Mouse (Mus musculus): ENCODE results near the gene Adra2a.

DNA sequence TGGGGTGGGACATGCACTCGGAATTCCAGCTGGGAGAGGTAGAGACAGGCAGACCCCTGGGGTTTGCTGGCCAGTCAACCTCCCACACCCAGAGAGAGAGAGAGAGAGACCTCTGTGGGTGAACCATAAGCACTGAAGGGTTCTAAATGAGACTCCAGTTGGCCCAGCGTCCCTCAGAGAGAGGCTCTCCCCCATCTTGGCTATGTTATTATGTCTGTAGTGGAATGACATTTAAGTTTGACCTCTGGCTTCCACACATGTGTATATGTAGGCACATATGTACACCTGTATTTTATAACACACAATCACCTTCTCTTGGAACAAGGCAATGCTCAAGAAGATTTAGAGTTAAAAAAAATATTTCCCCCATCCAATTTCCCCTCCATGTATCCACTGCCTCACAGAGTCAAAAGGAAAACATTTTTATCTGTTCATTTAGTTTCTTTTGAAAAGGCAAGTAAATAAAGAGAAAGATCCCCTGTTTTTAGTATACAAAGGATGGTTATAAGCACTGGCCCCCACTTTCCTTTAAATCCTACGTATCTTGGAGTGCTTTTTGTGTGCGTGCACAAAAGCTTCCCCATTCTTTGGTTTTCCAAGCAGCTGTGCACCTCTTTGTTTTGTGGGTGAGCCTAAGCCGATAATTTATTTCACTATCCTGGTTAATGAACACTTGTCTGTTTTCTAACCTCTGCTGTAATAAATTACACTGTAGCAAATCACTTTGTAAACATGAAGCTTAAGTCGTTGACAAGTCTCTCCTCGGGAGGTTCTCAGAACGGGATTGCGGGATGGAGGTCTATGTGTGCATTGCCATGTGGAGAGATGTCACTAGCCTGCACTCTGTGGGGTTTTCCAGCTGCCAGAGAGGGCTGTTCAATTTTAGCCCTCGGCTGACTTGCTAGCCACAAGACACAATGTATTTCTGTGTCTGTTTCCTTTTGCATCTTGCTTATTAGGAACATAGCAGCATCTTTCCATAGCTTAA is 32.7 kb downstream of the Adra2a start:
- TF ChIP-seq CTCF (IDR thresholded peaks at IDR 0.05; ENCODE audit: borderline replicate concordance, control insufficient read depth, extremely low read depth, insufficient read depth, low read length, poor library complexity) (no peak), POLR2A (IDR thresholded peaks at IDR 0.05; ENCODE audit: control insufficient read depth, extremely low read depth, insufficient read depth, low read length, poor library complexity) (no peak)

All from thymus, adult 2 months (tissue).